Mouse (Mus musculus): ENCODE results near the gene Cabp1. TPM values are rescaled to one million over a fixed set of nuclear protein-coding genes. Genes with fewer than 3 reads are reported as not detected.

Cabp1 gene
- polyA plus RNA-seq, 1 experiment from 2014 or later: 1.1 TPM

- H3K9ac ChIP-seq (replicated peaks): peak within 1 kb of the TSS; percentile 85
- H3K9me3 ChIP-seq: no peaks in the 10 kb centered on the region
- H3K4me2 ChIP-seq: peak within 1 kb of the TSS; percentile 76
- H3K4me3 ChIP-seq (replicated peaks): peak within 1 kb of the TSS; percentile 86
- peaks cover 10% of the 10 kb centered on the region; the same call in 1 of the 2 replicates for H3K4me1 ChIP-seq (replicated peaks)
- H3K27me3 ChIP-seq: no peaks in the 10 kb centered on the region
- ATAC-seq (ENCODE audit: insufficient number of reproducible peaks, insufficient read depth, low FRiP score, low TSS enrichment, low read depth): peak; percentile 78
- H3K27ac ChIP-seq: peak within 1 kb of the TSS; percentile 83
- H3K36me3 ChIP-seq: peaks cover 60% of the 10 kb centered on the region
- 0% methylated on average over 39 of the region's 39 CpGs for WGBS
Observed at GRCm38 (mm10) chr5:115118961-115119570, 75.1 kb downstream of the Cabp1 start, which contains the start of gene Acads. TSS of gene Acads (minus strand) at chr5:115119346.

Other genes with a start within 250 kb of the Cabp1 start
- not detected in 2 replicates for gene Hnf1a, start 223.3 kb downstream of the Cabp1 start, polyA plus RNA-seq (2016; fragmentation: Nextera tagmentation; extraction: Ambion mirVana)
- gene Sppl3, start 183.2 kb downstream of the Cabp1 start, polyA plus RNA-seq (2016; fragmentation: Nextera tagmentation; extraction: Ambion mirVana): 17.3 and 36.9 TPM in 2 replicates
- 36.3 and 38.8 TPM in 2 replicates for gene Gm10401, start 96.1 kb downstream of the Cabp1 start, polyA plus RNA-seq (2016; fragmentation: Nextera tagmentation; extraction: Ambion mirVana)
- gene Acads, start 75.0 kb downstream of the Cabp1 start, polyA plus RNA-seq (2016; fragmentation: Nextera tagmentation; extraction: Ambion mirVana): 65.2 and 69.5 TPM in 2 replicates
- 61.7 and 62.6 TPM in 2 replicates for gene Unc119b, start 59.4 kb downstream of the Cabp1 start, polyA plus RNA-seq (2016; fragmentation: Nextera tagmentation; extraction: Ambion mirVana)
- 76.6 and 89.6 TPM in 2 replicates for gene Mlec, start 36.2 kb downstream of the Cabp1 start, polyA plus RNA-seq (2016; fragmentation: Nextera tagmentation; extraction: Ambion mirVana)
- 93.9 and 104 TPM in 2 replicates for gene Pop5, start 41.5 kb upstream of the Cabp1 start, polyA plus RNA-seq (2016; fragmentation: Nextera tagmentation; extraction: Ambion mirVana)
- gene Rnf10, start 78.5 kb upstream of the Cabp1 start, polyA plus RNA-seq (2016; fragmentation: Nextera tagmentation; extraction: Ambion mirVana): 174 and 184 TPM in 2 replicates
- 39.0 and 44.0 TPM in 2 replicates for gene Coq5, start 85.3 kb upstream of the Cabp1 start, polyA plus RNA-seq (2016; fragmentation: Nextera tagmentation; extraction: Ambion mirVana)
- gene Dynll1, start 106.6 kb upstream of the Cabp1 start, polyA plus RNA-seq (2016; fragmentation: Nextera tagmentation; extraction: Ambion mirVana): 1,818 and 1,898 TPM in 2 replicates
- gene Srsf9, start 132.8 kb upstream of the Cabp1 start, polyA plus RNA-seq (2016; fragmentation: Nextera tagmentation; extraction: Ambion mirVana): 444 and 480 TPM in 2 replicates
- gene Gatc, start 146.8 kb upstream of the Cabp1 start, polyA plus RNA-seq (2016; fragmentation: Nextera tagmentation; extraction: Ambion mirVana): 27.3 and 30.6 TPM in 2 replicates
- 65.4 and 67.0 TPM in 2 replicates for gene Triap1, start 146.8 kb upstream of the Cabp1 start, polyA plus RNA-seq (2016; fragmentation: Nextera tagmentation; extraction: Ambion mirVana)
- 668 and 680 TPM in 2 replicates for gene Cox6a1, start 154.6 kb upstream of the Cabp1 start, polyA plus RNA-seq (2016; fragmentation: Nextera tagmentation; extraction: Ambion mirVana)
- gene Msi1, start 235.2 kb upstream of the Cabp1 start, polyA plus RNA-seq (2016; fragmentation: Nextera tagmentation; extraction: Ambion mirVana): 29.4 and 29.5 TPM in 2 replicates

Data from limb, embryonic 12.5 days (tissue).